Comparison of ENCODE assay signal across 11 mouse cellular contexts in genomic region chr11:63175302-63175701, GRCm38 (mm10). TPM values are rescaled to one million over a fixed set of nuclear protein-coding genes. Genes with fewer than 3 reads are reported as not detected.
DNase-seq lines count a peak whose midpoint lies in the region; ATAC-seq and TF ChIP-seq lines count a peak whose summit lies in the region.
"Had no signal": no experiment of that assay in that cellular context is flagged by ENCODE, and none has a peak within 500 bp of the region (broad histone marks: within the 10 kb centered on the region; RNA-seq: fewer than 3 reads in every experiment).

No protein-coding gene starts in this region.

- TF ChIP-seq CTCF in midbrain, postnatal 0 days (IDR thresholded peaks at IDR 0.05) = peak; percentile 59

- no peak overlapping the region for H3K4me2 ChIP-seq in midbrain, postnatal 0 days (ENCODE audit: low read depth, low read length, poor library complexity, severe bottlenecking)
- H3K4me2 ChIP-seq in midbrain, embryonic 11.5 days = no peak overlapping the region
- no peak overlapping the region for H3K4me2 ChIP-seq in embryonic facial prominence, embryonic 11.5 days (ENCODE audit: low read depth, low read length)
- H3K4me2 ChIP-seq in stomach, embryonic 14.5 days (replicated peaks; ENCODE audit: low read depth, low read length) = no peak overlapping the region
- H3K4me2 ChIP-seq in forebrain, embryonic 15.5 days (replicated peaks) = no peak overlapping the region
- no peak overlapping the region for H3K4me2 ChIP-seq in hindbrain, embryonic 13.5 days
- H3K4me2 ChIP-seq: heart, embryonic 12.5 days; neural tube, embryonic 13.5 days had no signal

- WGBS in midbrain, postnatal 0 days = 39% methylated on average over 3 of the region's 3 CpGs
- WGBS in midbrain, embryonic 11.5 days = 37% methylated on average over 3 of the region's 3 CpGs
- 42% methylated on average over 3 of the region's 3 CpGs for WGBS in embryonic facial prominence, embryonic 11.5 days
- WGBS in stomach, embryonic 14.5 days = 43% methylated on average over 3 of the region's 3 CpGs
- 44% methylated on average over 3 of the region's 3 CpGs for WGBS in forebrain, embryonic 15.5 days
- WGBS in hindbrain, embryonic 13.5 days = 56% methylated on average over 3 of the region's 3 CpGs

- peak; percentile 28 for ATAC-seq in frontal cortex, adult (ENCODE audit: low TSS enrichment)
- no peak for ATAC-seq in midbrain, postnatal 0 days (ENCODE audit: low FRiP score)
- no peak for ATAC-seq in midbrain, embryonic 11.5 days (ENCODE audit: low FRiP score)
- no peak for ATAC-seq in embryonic facial prominence, embryonic 11.5 days (replicated peaks; ENCODE audit: insufficient number of reproducible peaks, low FRiP score, low TSS enrichment, low read depth)
- peak; percentile 37; the same call in 1 of the 2 replicates for ATAC-seq in stomach, embryonic 14.5 days (ENCODE audit: insufficient number of reproducible peaks, insufficient read depth, low FRiP score, low read depth)
- ATAC-seq in forebrain, embryonic 15.5 days (replicated peaks) = no peak
- no peak for ATAC-seq in hindbrain, embryonic 13.5 days (ENCODE audit: low FRiP score)

- H3K9ac ChIP-seq in midbrain, postnatal 0 days (replicated peaks; ENCODE audit: low read length, poor library complexity, severe bottlenecking) = no peak overlapping the region
- no peak overlapping the region for H3K9ac ChIP-seq in midbrain, embryonic 11.5 days (ENCODE audit: low read length)
- H3K9ac ChIP-seq in embryonic facial prominence, embryonic 11.5 days (replicated peaks; ENCODE audit: low read length) = no peak overlapping the region
- H3K9ac ChIP-seq in stomach, embryonic 14.5 days (replicated peaks; ENCODE audit: low read depth, low read length) = no peak overlapping the region
- no peak overlapping the region for H3K9ac ChIP-seq in forebrain, embryonic 15.5 days (replicated peaks)
- H3K9ac ChIP-seq in hindbrain, embryonic 13.5 days = no peak overlapping the region
- H3K9ac ChIP-seq: heart, embryonic 12.5 days; neural tube, embryonic 13.5 days had no signal

- H3K27ac ChIP-seq in midbrain, postnatal 0 days (ENCODE audit: low read depth, low read length) = no peak overlapping the region
- H3K27ac ChIP-seq in midbrain, embryonic 11.5 days (ENCODE audit: low read depth, low read length) = no peak overlapping the region
- H3K27ac ChIP-seq in embryonic facial prominence, embryonic 11.5 days (replicated peaks; ENCODE audit: low read depth, low read length) = no peak overlapping the region
- no peak overlapping the region for H3K27ac ChIP-seq in stomach, embryonic 14.5 days (ENCODE audit: low read length)
- H3K27ac ChIP-seq in forebrain, embryonic 15.5 days (replicated peaks) = no peak overlapping the region
- no peak overlapping the region for H3K27ac ChIP-seq in hindbrain, embryonic 13.5 days
- H3K27ac ChIP-seq: neural tube, embryonic 13.5 days had no signal

- H3K36me3 ChIP-seq in midbrain, postnatal 0 days (ENCODE audit: insufficient read depth, low read length) = no peaks in the 10 kb centered on the region
- no peaks in the 10 kb centered on the region for H3K36me3 ChIP-seq in midbrain, embryonic 11.5 days (ENCODE audit: control insufficient read depth, insufficient read depth, low read length)
- no peaks in the 10 kb centered on the region for H3K36me3 ChIP-seq in embryonic facial prominence, embryonic 11.5 days (replicated peaks; ENCODE audit: control insufficient read depth, insufficient read depth, low read depth, low read length)
- H3K36me3 ChIP-seq in stomach, embryonic 14.5 days (ENCODE audit: control insufficient read depth, insufficient read depth, low read length) = no peaks in the 10 kb centered on the region
- H3K36me3 ChIP-seq in forebrain, embryonic 15.5 days = no peaks in the 10 kb centered on the region
- H3K36me3 ChIP-seq in hindbrain, embryonic 13.5 days = no peaks in the 10 kb centered on the region
- H3K36me3 ChIP-seq: heart, embryonic 12.5 days; neural tube, embryonic 13.5 days had no signal

- no peak for DNase-seq in frontal cortex, postnatal 14 days (ENCODE audit: low spot score in 2 of 2)
- DNase-seq in midbrain, postnatal 0 days (ENCODE audit: low spot score) = peak; percentile 31
- no peak for DNase-seq in midbrain, embryonic 11.5 days (ENCODE audit: low spot score, missing footprints)
- DNase-seq in embryonic facial prominence, embryonic 11.5 days (ENCODE audit: low spot score) = peak; percentile 40
- DNase-seq: cerebellum, adult 11-12 months had no signal

- H3K4me3 ChIP-seq in midbrain, postnatal 0 days (ENCODE audit: low read depth, low read length) = no peak overlapping the region
- H3K4me3 ChIP-seq in midbrain, embryonic 11.5 days (ENCODE audit: low read depth, low read length) = no peak overlapping the region
- H3K4me3 ChIP-seq in embryonic facial prominence, embryonic 11.5 days (ENCODE audit: low read depth, low read length) = no peak overlapping the region
- no peak overlapping the region for H3K4me3 ChIP-seq in stomach, embryonic 14.5 days (ENCODE audit: low read depth, low read length)
- H3K4me3 ChIP-seq in forebrain, embryonic 15.5 days = no peak overlapping the region
- no peak overlapping the region for H3K4me3 ChIP-seq in hindbrain, embryonic 13.5 days
- H3K4me3 ChIP-seq: heart, embryonic 12.5 days; neural tube, embryonic 13.5 days had no signal

- no peaks in the 10 kb centered on the region for H3K4me1 ChIP-seq in midbrain, postnatal 0 days (ENCODE audit: insufficient read depth, low read length)
- H3K4me1 ChIP-seq in midbrain, embryonic 11.5 days (ENCODE audit: control insufficient read depth, insufficient read depth, low read length) = peaks cover 4% of the 10 kb centered on the region; the same call in 1 of the 2 replicates
- H3K4me1 ChIP-seq in embryonic facial prominence, embryonic 11.5 days (ENCODE audit: control insufficient read depth, insufficient read depth, low read length) = no peaks in the 10 kb centered on the region
- no peaks in the 10 kb centered on the region for H3K4me1 ChIP-seq in stomach, embryonic 14.5 days (ENCODE audit: control insufficient read depth, insufficient read depth, low read length)
- no peaks in the 10 kb centered on the region for H3K4me1 ChIP-seq in forebrain, embryonic 15.5 days
- peaks cover 1% of the 10 kb centered on the region for H3K4me1 ChIP-seq in hindbrain, embryonic 13.5 days (replicated peaks)

- H3K27me3 ChIP-seq in midbrain, postnatal 0 days (ENCODE audit: insufficient read depth, low read length) = no peaks in the 10 kb centered on the region
- H3K27me3 ChIP-seq in midbrain, embryonic 11.5 days (ENCODE audit: control insufficient read depth, insufficient read depth, low read length) = no peaks in the 10 kb centered on the region
- H3K27me3 ChIP-seq in embryonic facial prominence, embryonic 11.5 days (ENCODE audit: control insufficient read depth, insufficient read depth, low read length) = no peaks in the 10 kb centered on the region
- H3K27me3 ChIP-seq in stomach, embryonic 14.5 days (ENCODE audit: control insufficient read depth, insufficient read depth, low read length) = no peaks in the 10 kb centered on the region
- H3K27me3 ChIP-seq in forebrain, embryonic 15.5 days = no peaks in the 10 kb centered on the region
- no peaks in the 10 kb centered on the region; the same call in 1 of the 2 replicates for H3K27me3 ChIP-seq in hindbrain, embryonic 13.5 days
- H3K27me3 ChIP-seq: heart, embryonic 12.5 days; neural tube, embryonic 13.5 days had no signal

- H3K9me3 ChIP-seq in midbrain, postnatal 0 days (ENCODE audit: low read length) = no peaks in the 10 kb centered on the region
- H3K9me3 ChIP-seq in midbrain, embryonic 11.5 days (ENCODE audit: control insufficient read depth, low read length) = no peaks in the 10 kb centered on the region
- H3K9me3 ChIP-seq in embryonic facial prominence, embryonic 11.5 days (replicated peaks; ENCODE audit: control insufficient read depth, low read length) = no peaks in the 10 kb centered on the region
- H3K9me3 ChIP-seq in stomach, embryonic 14.5 days (ENCODE audit: control insufficient read depth, low read depth, low read length) = no peaks in the 10 kb centered on the region
- H3K9me3 ChIP-seq in forebrain, embryonic 15.5 days = no peaks in the 10 kb centered on the region
- H3K9me3 ChIP-seq in hindbrain, embryonic 13.5 days = peaks cover 2% of the 10 kb centered on the region; the same call in 1 of the 2 replicates
- H3K9me3 ChIP-seq: heart, embryonic 12.5 days; neural tube, embryonic 13.5 days had no signal

RNA-seq across cellular contexts. Expression of gene Pmp22, which starts 46.5 kb away (rescaled TPM):
- 39.1 and 40.1 TPM in 2 replicates for total RNA-seq in midbrain, postnatal 0 days (2014; rRNA removed)
- 29.8 and 31.6 TPM in 2 replicates for polyA plus RNA-seq in midbrain, postnatal 0 days (2015; fragmentation: Nextera tagmentation; extraction: Ambion mirVana)
- polyA plus RNA-seq in midbrain, embryonic 11.5 days (2014; fragmentation: Nextera tagmentation; extraction: Ambion mirVana) = 34.9 and 39.7 TPM in 2 replicates
- 48.2 and 49.8 TPM in 2 replicates for polyA plus RNA-seq in embryonic facial prominence, embryonic 11.5 days (2014; fragmentation: Nextera tagmentation; extraction: Ambion mirVana)
- polyA plus RNA-seq in stomach, embryonic 14.5 days (2014; fragmentation: Nextera tagmentation; extraction: Ambion mirVana) = 185 and 194 TPM in 2 replicates
- polyA plus RNA-seq in forebrain, embryonic 15.5 days (2015; fragmentation: Nextera tagmentation; extraction: Ambion mirVana) = 25.5 and 26.5 TPM in 2 replicates
- 37.6 and 43.0 TPM in 2 replicates for polyA plus RNA-seq in hindbrain, embryonic 13.5 days (2015; fragmentation: Nextera tagmentation; extraction: Ambion mirVana)

Comparison
In these comparisons a context has a peak if more than half of its experiments do, and no peak if none do; other contexts are left out.
1. DNase-seq: peak in midbrain, postnatal 0 days (single experiment) and embryonic facial prominence, embryonic 11.5 days (single experiment); none in frontal cortex, postnatal 14 days (0 of 2) and midbrain, embryonic 11.5 days (single experiment).
2. ATAC-seq: peak in frontal cortex, adult (single experiment) and stomach, embryonic 14.5 days (single experiment); none in midbrain, postnatal 0 days (single experiment), midbrain, embryonic 11.5 days (single experiment), embryonic facial prominence, embryonic 11.5 days (single experiment), forebrain, embryonic 15.5 days (single experiment) and hindbrain, embryonic 13.5 days (single experiment).